Mouse (Mus musculus) olfactory bulb, adult 2 months (tissue): ENCODE results near the gene Slc7a4.

Experiments
- CTCF ChIP-seq: fragments of 200-500 bp; IDR thresholded peaks from 2 replicates; pipeline ENCODE4 v1.5.1; 2012; ENCODE audit warnings: low read depth, mild to moderate bottlenecking, low read length, moderate library complexity; ENCODE audit not compliant: insufficient read depth
- POLR2A ChIP-seq: fragments of 200-500 bp; IDR thresholded peaks from 2 replicates; pipeline ENCODE4 v1.6.1; 2012; ENCODE audit warnings: mild to moderate bottlenecking, low read depth, low read length, moderate library complexity; ENCODE audit not compliant: insufficient read depth

GRCm38 (mm10) chr16:17576825-17577215 is 6.2 kb downstream of the Slc7a4 start:
- TF ChIP-seq CTCF = no peak
- TF ChIP-seq POLR2A = no peak
